Mouse (Mus musculus): ENCODE data around the gene Pus10.

The Pus10 gene

GRCm38 (mm10) chr11:23665311-23665786 is at the start of gene Pus10:
TSS of gene Pus10 (plus strand) at chr11:23665674.
- DNase-seq (ENCODE audit: low spot score) = no peak

- DNase-seq (ENCODE audit: low spot score) = no peak
Measured at GRCm38 (mm10) chr11:23618995-23619394, 46.5 kb upstream of the Pus10 start.

GRCm38 (mm10) chr11:23630664-23631063 is 34.8 kb upstream of the Pus10 start:
- DNase-seq (ENCODE audit: low spot score) = no peak

DNA sequence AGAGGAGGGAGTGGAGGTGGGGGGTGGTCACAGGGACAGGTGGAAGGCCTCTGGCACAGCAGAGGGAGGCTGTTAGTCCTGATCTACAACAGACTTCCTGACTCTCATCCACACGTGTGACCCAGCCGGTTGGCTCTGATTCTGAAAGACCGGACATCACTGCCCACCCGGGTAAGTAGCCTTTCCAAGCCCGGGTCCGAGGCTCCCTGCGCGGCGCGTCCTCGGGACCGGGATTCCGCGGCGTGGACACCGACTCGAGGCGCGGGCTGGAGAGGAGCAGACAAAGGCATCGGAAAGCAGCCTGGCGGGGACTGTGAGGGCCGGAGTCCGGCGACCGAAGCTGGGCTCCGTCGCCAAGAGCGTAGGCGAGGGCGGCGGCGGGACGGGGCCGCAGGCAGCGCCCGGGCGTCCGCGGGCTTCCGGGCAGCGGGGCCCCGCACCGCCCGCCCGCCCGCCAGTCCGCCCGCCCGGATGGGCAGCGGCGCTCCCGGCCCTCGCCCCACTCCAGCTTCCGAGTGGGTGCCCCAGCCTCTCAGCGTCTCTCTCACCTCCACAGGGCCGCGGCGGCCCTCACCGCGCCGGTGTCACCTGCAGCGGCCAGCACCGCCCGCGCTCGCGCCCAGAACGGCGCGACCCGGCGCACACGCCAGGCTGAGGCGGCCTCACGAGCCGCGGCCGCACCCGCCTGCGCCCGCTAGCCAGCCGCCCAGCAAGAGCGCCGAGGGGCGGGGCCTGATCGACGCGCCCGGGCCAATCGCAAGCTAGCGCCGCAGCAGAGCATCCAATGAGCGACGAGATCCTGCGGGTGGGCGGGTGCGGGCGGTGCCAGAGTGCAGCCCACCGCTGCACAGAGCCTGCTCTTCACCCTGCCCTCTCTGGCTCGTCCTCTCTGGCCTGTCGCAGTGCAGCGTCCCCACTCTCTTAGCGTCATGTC is 32.3 kb upstream of the Pus10 start, which contains the start of gene 0610010F05Rik:
Gene 0610010F05Rik (minus strand): TSS at position 695 of the 934 bp plus-strand sequence.
- peak; percentile 88 for DNase-seq (ENCODE audit: low spot score)

GRCm38 (mm10) chr11:23633879-23634215 is 31.6 kb upstream of the Pus10 start:
- no peak for DNase-seq (ENCODE audit: low spot score)

- no peak for DNase-seq (ENCODE audit: low spot score)
Measured at GRCm38 (mm10) chr11:23634573-23634972, 30.9 kb upstream of the Pus10 start.

- DNase-seq (ENCODE audit: low spot score) = no peak
Measured at GRCm38 (mm10) chr11:23647431-23647830, 18.0 kb upstream of the Pus10 start.

DNA sequence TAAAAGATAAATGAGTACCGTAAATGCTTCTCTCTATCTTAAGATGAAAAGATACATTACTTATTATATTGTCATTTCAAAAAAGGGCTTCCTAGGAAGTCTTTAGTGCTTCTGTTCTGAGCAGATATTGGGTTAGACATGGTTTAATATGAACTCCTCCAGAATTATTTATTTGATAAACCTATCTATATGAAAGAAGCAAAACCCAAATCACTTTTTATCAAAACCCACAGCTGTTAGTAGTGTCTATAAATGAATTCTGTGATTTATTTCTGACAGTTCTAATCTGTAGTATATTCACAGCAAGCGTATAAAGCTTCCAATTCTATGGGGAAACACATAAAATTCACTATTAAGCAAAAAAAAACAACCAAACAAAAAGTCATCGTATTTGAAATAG is 17.6 kb upstream of the Pus10 start:
- DNase-seq (ENCODE audit: low spot score) = no peak

DNA sequence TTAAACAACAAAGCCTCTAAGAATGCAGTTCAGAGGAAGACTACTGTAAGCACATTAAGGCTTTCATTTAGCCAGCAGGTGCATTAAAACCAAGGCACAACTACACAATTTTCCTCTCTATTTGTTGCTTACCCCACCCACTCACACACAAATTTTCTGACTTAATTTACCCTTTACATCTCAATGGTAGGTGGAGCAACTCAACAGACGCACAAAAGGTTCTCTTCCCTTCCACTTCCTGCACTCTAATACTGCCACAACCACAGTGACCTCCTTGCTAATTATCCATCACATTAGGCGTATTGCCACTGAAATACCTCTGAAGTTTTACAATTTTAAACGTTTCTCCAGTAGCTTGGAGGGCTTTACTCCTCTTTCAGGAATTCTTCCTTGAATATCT is 11.8 kb upstream of the Pus10 start:
- no peak for DNase-seq (ENCODE audit: low spot score)

DNA sequence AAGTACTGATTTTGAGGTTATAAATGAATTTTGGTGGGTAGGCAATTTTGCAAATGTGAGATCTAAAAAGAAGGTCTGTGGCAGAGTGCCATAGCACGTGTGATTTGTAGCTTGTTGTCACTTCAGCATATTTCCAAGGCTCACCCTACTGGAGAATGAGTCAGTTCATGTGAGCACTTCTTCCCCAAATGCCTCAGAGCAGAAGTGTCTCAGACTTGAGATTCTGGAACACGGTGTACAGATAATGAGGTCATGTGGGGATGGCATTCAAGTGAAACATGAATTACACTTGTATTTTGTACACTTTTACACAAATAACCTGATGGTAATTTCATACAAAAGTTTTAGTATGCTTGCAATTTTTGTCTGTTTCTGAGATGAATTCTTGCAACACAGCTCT is 7.7 kb upstream of the Pus10 start:
- no peak for DNase-seq (ENCODE audit: low spot score)

- DNase-seq (ENCODE audit: low spot score) = no peak
Measured at GRCm38 (mm10) chr11:23664232-23664631, 1.2 kb upstream of the Pus10 start.

DNA sequence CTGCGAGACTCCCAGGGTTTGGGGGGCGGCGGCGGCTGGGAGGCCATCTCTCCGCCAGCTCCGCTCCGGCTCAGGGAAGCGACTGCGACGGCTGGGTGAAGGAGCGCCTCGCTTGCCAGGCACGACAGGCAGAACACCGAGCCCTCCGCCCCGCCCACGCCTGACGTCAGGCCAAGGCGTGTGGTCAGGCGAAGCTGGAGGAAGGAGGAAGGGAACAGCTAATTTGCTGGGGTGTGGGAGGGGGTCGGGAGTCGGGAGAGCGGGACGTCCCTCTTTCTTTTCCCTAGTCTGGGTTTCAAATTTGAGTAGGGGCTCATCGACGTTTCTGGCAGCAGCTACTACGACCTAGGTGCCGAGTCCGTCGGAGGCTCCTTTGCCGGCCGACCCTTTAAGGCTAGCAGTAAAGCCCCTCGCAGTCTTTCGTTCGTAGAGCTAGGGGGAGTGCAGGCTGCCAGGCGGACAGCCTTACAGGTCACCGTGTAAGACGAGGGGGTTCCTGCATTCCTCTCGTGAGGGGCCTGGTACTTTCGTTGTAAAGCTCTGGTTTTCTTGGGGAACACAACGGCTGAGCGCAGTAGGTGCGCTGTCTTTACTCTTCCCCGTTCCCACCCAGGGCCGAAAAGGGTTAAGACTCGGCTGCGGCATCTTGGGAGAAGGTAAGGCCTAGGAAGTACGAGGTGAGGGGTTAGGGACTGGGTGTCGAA is 476 bp downstream of the Pus10 start, which contains the start of gene Pex13:
Gene Pex13 (minus strand): TSS at position 162 of the 704 bp plus-strand sequence.
- DNase-seq (ENCODE audit: low spot score) = peak; percentile 96

- DNase-seq (ENCODE audit: low spot score) = no peak
Measured at GRCm38 (mm10) chr11:23666526-23666925, 1.1 kb downstream of the Pus10 start.

- DNase-seq (ENCODE audit: low spot score) = no peak
Measured at GRCm38 (mm10) chr11:23667128-23667527, 1.7 kb downstream of the Pus10 start.

- no peak for DNase-seq (ENCODE audit: low spot score)
Measured at GRCm38 (mm10) chr11:23672256-23672749, 6.8 kb downstream of the Pus10 start.

- DNase-seq (ENCODE audit: low spot score) = no peak
Measured at GRCm38 (mm10) chr11:23676100-23676499, 10.6 kb downstream of the Pus10 start.

DNA sequence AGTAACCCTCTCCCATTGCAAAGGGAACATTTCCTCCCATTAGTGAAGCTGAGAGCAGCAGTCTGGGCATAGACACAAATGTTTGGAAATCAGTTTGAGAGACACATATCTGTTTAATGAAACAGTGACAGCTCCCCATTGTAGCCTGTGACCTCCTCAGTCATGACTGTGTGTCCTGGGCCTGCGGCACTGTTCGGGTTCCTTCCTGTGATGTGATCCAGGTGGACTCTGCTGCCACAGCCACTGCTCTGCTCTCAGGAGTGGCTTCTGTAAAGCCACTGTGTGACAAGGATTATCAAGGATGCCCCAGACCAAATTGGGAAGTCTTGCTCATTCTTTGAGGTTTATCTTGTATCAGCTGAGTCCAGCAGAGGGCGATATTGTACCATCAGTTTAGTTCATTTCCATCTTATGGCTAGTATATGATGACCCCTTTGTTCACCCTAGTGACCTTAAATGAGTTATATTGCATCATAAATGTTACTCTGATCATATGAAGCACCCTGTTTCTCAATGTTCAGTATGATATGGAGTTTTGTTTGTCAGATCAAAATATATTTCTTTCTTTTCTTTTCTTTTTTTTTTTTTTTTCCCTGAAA is 13.7 kb downstream of the Pus10 start:
- DNase-seq (ENCODE audit: low spot score) = peak; percentile 20

GRCm38 (mm10) chr11:23680435-23680950 is 15.0 kb downstream of the Pus10 start:
- DNase-seq (ENCODE audit: low spot score) = no peak

DNA sequence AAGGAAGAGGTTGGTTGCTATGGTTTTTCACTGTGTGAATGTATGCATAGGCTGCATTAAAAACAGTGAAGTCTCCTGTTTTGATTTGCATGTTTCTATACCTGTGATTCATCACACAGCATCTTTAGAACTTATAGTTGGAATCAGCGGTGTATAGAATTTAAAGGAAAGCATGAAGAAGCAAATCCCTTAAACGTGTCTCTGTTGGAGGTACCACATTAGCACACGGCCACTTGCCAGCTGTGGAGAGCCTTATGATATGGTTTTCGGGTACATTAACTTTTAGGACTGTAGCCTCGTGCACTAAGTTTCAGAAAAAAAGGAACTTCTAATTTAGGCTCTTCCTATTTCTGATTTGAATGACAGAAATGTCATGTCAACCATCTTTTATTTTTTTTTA is 17.1 kb downstream of the Pus10 start:
- DNase-seq (ENCODE audit: low spot score) = no peak

- no peak for DNase-seq (ENCODE audit: low spot score)
Measured at GRCm38 (mm10) chr11:23686671-23687070, 21.2 kb downstream of the Pus10 start.

DNA sequence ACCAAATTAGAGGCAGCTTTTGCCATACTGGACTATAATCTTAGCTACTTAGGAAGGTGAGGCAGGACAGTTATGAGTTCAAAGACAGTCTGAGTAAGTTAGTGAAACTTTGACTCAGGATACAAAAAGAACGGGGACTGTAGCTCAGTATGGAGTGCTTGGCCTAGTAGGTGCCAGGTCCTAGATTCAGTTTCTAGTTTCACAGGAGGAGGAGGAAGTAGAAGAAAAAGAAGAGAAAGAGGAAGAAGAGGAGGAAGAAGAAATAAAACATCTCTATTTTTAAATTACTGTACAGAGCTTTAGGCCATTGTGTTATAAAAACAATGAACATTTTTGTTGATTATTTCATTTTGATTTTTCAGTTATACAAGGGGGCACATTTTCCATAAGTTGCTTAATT is 22.6 kb downstream of the Pus10 start:
- no peak for DNase-seq (ENCODE audit: low spot score)

GRCm38 (mm10) chr11:23693286-23693685 is 27.8 kb downstream of the Pus10 start:
- peak; percentile 56 for DNase-seq (ENCODE audit: low spot score)
